Mouse (Mus musculus) hindlimb bud, embryonic 11.5 days (tissue): ENCODE data around the gene Srp54c.
A peak's percentile ranks its signal among the peaks of the same experiment; 100 is the strongest.
"Not testable (repeated sequence)": the region's sequence is repeated elsewhere in the genome, so short reads cannot be mapped to it uniquely, and the experiment has no call there.

Experiments used
- DNase-seq: peaks from one replicate; pipeline ENCODE4 v3.0.0-alpha.2; 2012; ENCODE audit warnings: low read depth, low spot score; ENCODE audit errors: extremely low spot score

The Srp54c gene

GRCm38 (mm10) chr12:55229626-55230519 lies at the start of gene Srp54c:
Gene Srp54c (plus strand): TSS chr12:55230168.
- DNase-seq = not testable (repeated sequence)

- not testable (repeated sequence) for DNase-seq
Observed at GRCm38 (mm10) chr12:55187686-55188085, 42.3 kb upstream of the Srp54c start.

- not testable (repeated sequence) for DNase-seq
Observed at GRCm38 (mm10) chr12:55189127-55189526, 40.8 kb upstream of the Srp54c start.

- DNase-seq = not testable (repeated sequence)
Observed at GRCm38 (mm10) chr12:55199306-55199705, 30.7 kb upstream of the Srp54c start, which contains the start of gene 1700047I17Rik2. Gene 1700047I17Rik2 (plus strand): TSS chr12:55199592.

- not testable (repeated sequence) for DNase-seq
Observed at GRCm38 (mm10) chr12:55199799-55200198, 30.2 kb upstream of the Srp54c start.

GRCm38 (mm10) chr12:55212944-55213343 lies 17.0 kb upstream of the Srp54c start:
- DNase-seq = not testable (repeated sequence)

GRCm38 (mm10) chr12:55230520-55230861 lies 523 bp downstream of the Srp54c start:
- not testable (repeated sequence) for DNase-seq

GRCm38 (mm10) chr12:55242243-55242642 lies 12.3 kb downstream of the Srp54c start:
- DNase-seq = not testable (repeated sequence)

- DNase-seq = not testable (repeated sequence)
Observed at GRCm38 (mm10) chr12:55261950-55262349, 32.0 kb downstream of the Srp54c start.

- DNase-seq = not testable (repeated sequence)
Observed at GRCm38 (mm10) chr12:55263385-55263784, 33.4 kb downstream of the Srp54c start.

GRCm38 (mm10) chr12:55272243-55272642 lies 42.3 kb downstream of the Srp54c start:
- DNase-seq = no peak

GRCm38 (mm10) chr12:55277583-55277982 lies 47.6 kb downstream of the Srp54c start:
- not testable (repeated sequence) for DNase-seq

- no peak for DNase-seq
Observed at GRCm38 (mm10) chr12:55298112-55298511, 68.1 kb downstream of the Srp54c start.

GRCm38 (mm10) chr12:55299336-55299735 lies 69.4 kb downstream of the Srp54c start, which contains the start of gene 1110008L16Rik:
Gene 1110008L16Rik (plus strand): TSS chr12:55299577.
- no peak for DNase-seq

GRCm38 (mm10) chr12:55300820-55301351 lies 70.9 kb downstream of the Srp54c start:
- DNase-seq = no peak

- no peak for DNase-seq
Observed at GRCm38 (mm10) chr12:55301472-55302300, 71.7 kb downstream of the Srp54c start.

GRCm38 (mm10) chr12:55302485-55303441 lies 72.8 kb downstream of the Srp54c start, which contains the start of gene Ppp2r3c:
Gene Ppp2r3c (minus strand): TSS chr12:55302998.
- DNase-seq = peak; percentile 94

- no peak for DNase-seq
Observed at GRCm38 (mm10) chr12:55306371-55306770, 76.4 kb downstream of the Srp54c start.

GRCm38 (mm10) chr12:55307566-55307965 lies 77.6 kb downstream of the Srp54c start:
- no peak for DNase-seq

GRCm38 (mm10) chr12:55308731-55309130 lies 78.8 kb downstream of the Srp54c start:
- DNase-seq = no peak
